Mouse (Mus musculus) testis, adult 2 months (tissue): ENCODE results near the gene 4930535I16Rik.

Source experiments
- CTCF ChIP-seq: fragments of 200-500 bp; IDR thresholded peaks from 2 replicates; pipeline ENCODE4 v1.5.1; 2012; ENCODE audit warnings: low read depth, mild to moderate bottlenecking, inconsistent platforms, low read length, moderate library complexity; ENCODE audit not compliant: control insufficient read depth, insufficient read depth, insufficient replicate concordance
- POLR2A ChIP-seq: fragments of 200-500 bp; IDR thresholded peaks from 2 replicates; pipeline ENCODE4 v1.6.1; 2012; ENCODE audit warnings: low read depth, mild to moderate bottlenecking, inconsistent platforms, low read length, moderate library complexity; ENCODE audit not compliant: control insufficient read depth

DNA sequence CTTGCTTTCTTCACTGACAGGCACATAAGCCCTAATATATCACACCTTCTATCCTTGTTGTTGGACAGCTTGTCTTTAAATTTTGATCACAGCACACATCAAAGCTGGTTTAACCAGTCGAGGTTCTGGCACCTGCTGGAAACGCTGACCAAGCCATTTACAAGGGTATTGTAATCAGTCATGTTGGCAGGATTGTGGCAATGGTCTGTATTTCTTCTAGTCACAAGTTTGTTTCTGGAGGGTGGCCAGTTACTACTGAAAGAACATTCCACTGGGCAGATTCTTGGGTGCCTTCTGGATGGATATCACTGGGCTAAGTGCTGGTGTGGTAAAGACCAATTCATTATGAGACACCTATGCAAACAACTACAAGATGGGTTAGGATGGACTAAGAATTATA lies 5.4 kb downstream of the 4930535I16Rik start:
- no peak for TF ChIP-seq CTCF
- TF ChIP-seq POLR2A, result no peak
